Mouse (Mus musculus) ES-Bruce4 (cell line): ENCODE measurements around the gene Traf7. TPM values are rescaled to one million over a fixed set of nuclear protein-coding genes. Genes with fewer than 3 reads are reported as not detected.

ENCODE experiments used
- H3K27ac ChIP-seq: 2 replicates; pipeline ENCODE4 v1.5.1; 2012; ENCODE audit warnings: low read length, inconsistent platforms; ENCODE audit not compliant: insufficient read depth
- H3K27me3 ChIP-seq: 2 replicates; pipeline ENCODE4 v1.6.1; 2012; ENCODE audit warnings: mild to moderate bottlenecking, low read length, inconsistent platforms; ENCODE audit not compliant: control insufficient read depth, poor library complexity, insufficient read depth, severe bottlenecking
- H3K36me3 ChIP-seq: 2 replicates; pipeline ENCODE4 v1.6.1; 2012; ENCODE audit warnings: inconsistent platforms, mild to moderate bottlenecking, low read length, moderate library complexity; ENCODE audit not compliant: control insufficient read depth, poor library complexity, insufficient read depth, severe bottlenecking
- H3K4me1 ChIP-seq: one replicate; pipeline ENCODE4 v1.8.1; 2011; ENCODE audit warnings: low read length; ENCODE audit not compliant: control insufficient read depth, insufficient read depth
- H3K4me3 ChIP-seq: 2 replicates; pipeline ENCODE4 v1.5.1; 2011; ENCODE audit warnings: low read depth, mild to moderate bottlenecking, low read length
- H3K9ac ChIP-seq: 2 replicates; pipeline ENCODE4 v1.6.1; 2012; ENCODE audit warnings: low read depth, mild to moderate bottlenecking, inconsistent platforms; ENCODE audit not compliant: poor library complexity, severe bottlenecking
- H3K9me3 ChIP-seq: replicated peaks from 2 replicates; pipeline ENCODE4 v1.6.1; 2012; ENCODE audit warnings: mild to moderate bottlenecking, low read length, inconsistent platforms; ENCODE audit not compliant: control insufficient read depth, poor library complexity, insufficient read depth, severe bottlenecking
- CTCF ChIP-seq: IDR thresholded peaks from one replicate; pipeline ENCODE4 v1.8.1; 2011; ENCODE audit warnings: low read depth, low read length
- EP300 ChIP-seq: IDR thresholded peaks from 2 replicates; pipeline ENCODE4 v1.6.1; 2011; ENCODE audit warnings: low read depth, low read length; ENCODE audit not compliant: insufficient read depth
- POLR2A ChIP-seq: IDR thresholded peaks from one replicate; pipeline ENCODE4 v1.8.1; 2011; ENCODE audit warnings: low read length; ENCODE audit not compliant: insufficient read depth
- polyA plus RNA-seq: library from polyadenylated mRNA; stranded (reverse); fragments of >200 nt; gene quantifications from 2 replicates; pipeline ENCODE4 v1.2.4, GENCODE M21; 2011; ENCODE audit warnings: low read depth; ENCODE audit not compliant: missing spikeins, insufficient read depth, insufficient read length

Traf7 gene
- polyA plus RNA-seq, 1 experiment = 145 TPM

- no peaks in the 10 kb centered on the region for H3K27me3 ChIP-seq
- H3K27ac ChIP-seq = no peak overlapping the region
- peaks cover 14% of the 10 kb centered on the region for H3K36me3 ChIP-seq
- H3K4me3 ChIP-seq = peak overlapping the region; percentile 18
- TF ChIP-seq EP300 (no peak), POLR2A (no peak), CTCF (no peak)
- peaks cover 2% of the 10 kb centered on the region for H3K4me1 ChIP-seq
- H3K9ac ChIP-seq = no peak overlapping the region
- no peaks in the 10 kb centered on the region for H3K9me3 ChIP-seq
Observed at GRCm38 (mm10) chr17:24506332-24507070, 21.2 kb downstream of the Traf7 start.

GRCm38 (mm10) chr17:24505286-24505955 lies 22.3 kb downstream of the Traf7 start:
- Histone ChIP-seq H3K27ac (no peak overlapping the region), H3K9ac (no peak overlapping the region), H3K9me3 (no peaks in the 10 kb centered on the region), H3K36me3 (peaks cover 10% of the 10 kb centered on the region), H3K27me3 (no peaks in the 10 kb centered on the region), H3K4me1 (peaks cover 2% of the 10 kb centered on the region), H3K4me3 (peak overlapping the region; percentile 20)
- TF ChIP-seq POLR2A (no peak), CTCF (no peak), EP300 (no peak)

GRCm38 (mm10) chr17:24504085-24504484 lies 23.7 kb downstream of the Traf7 start:
- TF ChIP-seq EP300 (no peak), CTCF (no peak), POLR2A (no peak)
- Histone ChIP-seq H3K9ac (no peak overlapping the region), H3K36me3 (peaks cover 1% of the 10 kb centered on the region; the same call in 1 of the 2 replicates), H3K4me3 (no peak overlapping the region), H3K27me3 (no peaks in the 10 kb centered on the region), H3K4me1 (peaks cover 2% of the 10 kb centered on the region), H3K27ac (no peak overlapping the region), H3K9me3 (no peaks in the 10 kb centered on the region)

- Histone ChIP-seq H3K36me3 (no peaks in the 10 kb centered on the region), H3K9me3 (no peaks in the 10 kb centered on the region), H3K9ac (no peak overlapping the region), H3K27me3 (no peaks in the 10 kb centered on the region), H3K4me1 (no peaks in the 10 kb centered on the region), H3K4me3 (no peak overlapping the region), H3K27ac (no peak overlapping the region)
- TF ChIP-seq POLR2A = no peak
- no peak for TF ChIP-seq EP300
- no peak for TF ChIP-seq CTCF
Observed at GRCm38 (mm10) chr17:24502208-24502607, 25.5 kb downstream of the Traf7 start.

GRCm38 (mm10) chr17:24496026-24496425 lies 31.7 kb downstream of the Traf7 start:
- H3K4me3 ChIP-seq = no peak overlapping the region
- no peaks in the 10 kb centered on the region for H3K9me3 ChIP-seq
- no peaks in the 10 kb centered on the region for H3K27me3 ChIP-seq
- H3K27ac ChIP-seq = no peak overlapping the region
- TF ChIP-seq EP300 = no peak
- H3K36me3 ChIP-seq = no peaks in the 10 kb centered on the region
- no peaks in the 10 kb centered on the region for H3K4me1 ChIP-seq
- no peak overlapping the region for H3K9ac ChIP-seq

GRCm38 (mm10) chr17:24495443-24495842 lies 32.3 kb downstream of the Traf7 start:
- TF ChIP-seq POLR2A (no peak), CTCF (no peak), EP300 (no peak)
- no peak overlapping the region for H3K9ac ChIP-seq
- H3K27me3 ChIP-seq = no peaks in the 10 kb centered on the region
- no peaks in the 10 kb centered on the region for H3K4me1 ChIP-seq
- no peak overlapping the region for H3K27ac ChIP-seq
- no peak overlapping the region for H3K4me3 ChIP-seq
- H3K36me3 ChIP-seq = no peaks in the 10 kb centered on the region
- no peaks in the 10 kb centered on the region for H3K9me3 ChIP-seq
